Mouse (Mus musculus) megakaryocyte, embryonic 14.5 days (primary cell): ENCODE data around the gene Fgb.

Source experiments
- FLI1 ChIP-seq: IDR thresholded peaks from 2 replicates; pipeline ENCODE4 v1.6.1; 2012; ENCODE audit warnings: low read length, inconsistent platforms, mixed read lengths
- GATA1 ChIP-seq: IDR thresholded peaks from 3 replicates; pipeline ENCODE4 v1.6.1; 2012; ENCODE audit warnings: mixed read lengths, low read length, inconsistent platforms, borderline replicate concordance

DNA sequence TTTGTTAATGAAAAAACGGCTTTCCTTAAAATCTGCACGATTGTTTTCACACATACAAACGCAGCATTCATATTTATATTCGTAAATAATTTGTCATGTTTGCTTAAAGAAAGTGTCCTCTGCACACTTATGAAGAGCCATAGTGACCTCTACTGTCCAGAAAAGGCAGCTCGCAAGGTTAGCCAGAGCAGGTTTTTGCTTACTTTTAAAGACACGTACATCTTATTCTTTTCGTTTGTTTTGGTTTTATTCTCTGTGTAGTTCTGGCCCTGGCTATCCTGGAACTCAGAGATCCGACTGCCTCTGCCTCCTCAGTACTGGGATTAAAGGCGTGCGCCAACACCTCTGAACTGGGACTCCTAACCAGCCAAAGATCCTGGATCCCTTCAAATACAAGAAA lies 4.1 kb upstream of the Fgb start:
- TF ChIP-seq GATA1 (no peak), FLI1 (no peak)
